Mouse (Mus musculus) ES-E14 (cell line): ENCODE measurements around the gene Psmd14. TPM values are rescaled to one million over a fixed set of nuclear protein-coding genes. Genes with fewer than 3 reads are reported as not detected.

Experiments used
- DNase-seq: peaks from one replicate; pipeline ENCODE4 v3.0.0-alpha.2; 2013; ENCODE audit warnings: low read depth, low spot score
- H3K27ac ChIP-seq: 2 replicates; pipeline ENCODE4 v1.5.1; 2012; ENCODE audit warnings: low read depth, mild to moderate bottlenecking, low read length, moderate library complexity, mixed read lengths; ENCODE audit not compliant: poor library complexity, insufficient read depth, severe bottlenecking
- H3K36me3 ChIP-seq: 2 replicates; pipeline ENCODE4 v1.6.1; 2012; ENCODE audit warnings: mild to moderate bottlenecking, low read length, moderate library complexity, mixed read lengths; ENCODE audit not compliant: control insufficient read depth, poor library complexity, insufficient read depth, severe bottlenecking
- H3K4me1 ChIP-seq, 2 experiments: fragments of 150-350 bp in 1 of 2; sonication (generic) in 1 of 2; 2 replicates each; pipeline ENCODE4 v1.6.1; 2012; ENCODE audit warnings: low read length in 2 of 2, mild to moderate bottlenecking in 1 of 2, mixed read lengths in 1 of 2; ENCODE audit not compliant: control insufficient read depth in 2 of 2, insufficient read depth in 2 of 2, poor library complexity in 1 of 2
- H3K4me3 ChIP-seq, 2 experiments: fragments of 150-350 bp in 1 of 2; sonication (generic) in 1 of 2; 2 replicates each; pipeline ENCODE4 v1.5.1; 2012; ENCODE audit warnings: low read length in 2 of 2, low read depth in 1 of 2, mild to moderate bottlenecking in 1 of 2, mixed read lengths in 1 of 2; ENCODE audit not compliant: insufficient read depth in 1 of 2, poor library complexity in 1 of 2, severe bottlenecking in 1 of 2
- H3K9ac ChIP-seq: 2 replicates; pipeline ENCODE4 v1.6.1; 2012; ENCODE audit warnings: low read depth, mild to moderate bottlenecking, low read length, mixed read lengths; ENCODE audit not compliant: poor library complexity, insufficient read depth, severe bottlenecking
- H3K9me3 ChIP-seq: fragments of 150-350 bp; sonication (generic); 2 replicates; pipeline ENCODE4 v1.6.1; 2012; ENCODE audit warnings: low read depth, mild to moderate bottlenecking, low read length; ENCODE audit not compliant: control insufficient read depth, insufficient read depth
- CHD2 ChIP-seq: IDR thresholded peaks from 2 replicates; pipeline ENCODE4 v1.6.1; 2014; ENCODE audit warnings: mild to moderate bottlenecking, low read depth, low read length, inconsistent platforms
- HCFC1 ChIP-seq: IDR thresholded peaks from 2 replicates; pipeline ENCODE4 v1.6.1; 2012; ENCODE audit warnings: low read length, inconsistent platforms, borderline replicate concordance; ENCODE audit not compliant: insufficient read depth
- MAFK ChIP-seq: IDR thresholded peaks from 2 replicates; pipeline ENCODE4 v1.6.1; 2014; ENCODE audit warnings: mild to moderate bottlenecking, low read depth, low read length, inconsistent platforms; ENCODE audit not compliant: insufficient read depth
- ZC3H11A ChIP-seq: IDR thresholded peaks from 2 replicates; pipeline ENCODE4 v1.6.1; 2012; ENCODE audit warnings: low read depth, mild to moderate bottlenecking, inconsistent platforms, low read length, borderline replicate concordance
- ZNF384 ChIP-seq: IDR thresholded peaks from 2 replicates; pipeline ENCODE4 v1.6.1; 2012; ENCODE audit warnings: low read depth, low read length, inconsistent platforms
- in situ Hi-C, 2 experiments: fragments of 600-800 bp; cut with MboI; formaldehyde crosslinking; loops; one replicate each; pipeline ENCODE4 v1.15.1; 2025; ENCODE audit warnings: low sequenced_read_pairs in 2 of 2, inconsistent platforms in 1 of 2; ENCODE audit not compliant: unreplicated experiment in 2 of 2
- total RNA-seq: library from RNA; depleted of rRNA; stranded (reverse); fragments of 300-350 nt; gene quantifications from 2 replicates; pipeline ENCODE4 v1.2.3, GENCODE M21; 2012

Gene Psmd14
- total RNA-seq, 1 experiment = 164 TPM

GRCm38 (mm10) chr2:61709570-61709969 lies 1.9 kb upstream of the Psmd14 start:
- Histone ChIP-seq H3K9me3 (no peaks in the 10 kb centered on the region), H3K36me3 (peaks cover 2% of the 10 kb centered on the region; the same call in 1 of the 2 replicates), H3K4me3 (no peak overlapping the region), H3K9ac (no peak overlapping the region), H3K27ac (no peak overlapping the region), H3K4me1 (peaks cover 0 to 4% of the 10 kb centered on the region in 2 experiments; a peak in 1 of 4 replicates)
- no peak for DNase-seq
- no peak for TF ChIP-seq MAFK
- TF ChIP-seq ZNF384 = no peak
- no peak for TF ChIP-seq CHD2
- TF ChIP-seq ZC3H11A = no peak
- TF ChIP-seq HCFC1 = no peak
- in situ Hi-C loops = no loop called here

- Histone ChIP-seq H3K9ac (peak overlapping the region; percentile 98), H3K27ac (no peak overlapping the region), H3K4me1 (peaks cover 0 to 4% of the 10 kb centered on the region in 2 experiments; a peak in 1 of 4 replicates), H3K4me3 (peak overlapping the region; percentile 89 to 97), H3K9me3 (no peaks in the 10 kb centered on the region), H3K36me3 (peaks cover 2% of the 10 kb centered on the region; the same call in 1 of the 2 replicates)
- DNase-seq = peak; percentile 27
- in situ Hi-C loops = no loop called here
- no peak for TF ChIP-seq CHD2
- TF ChIP-seq MAFK = no peak
- peak; percentile 53; the same call in 1 of the 2 replicates for TF ChIP-seq ZNF384
- TF ChIP-seq HCFC1 = no peak
Observed at GRCm38 (mm10) chr2:61712526-61712925, 1.0 kb downstream of the Psmd14 start.

- Histone ChIP-seq H3K9me3 (no peaks in the 10 kb centered on the region), H3K36me3 (no peaks in the 10 kb centered on the region), H3K4me3 (no peak overlapping the region), H3K27ac (no peak overlapping the region), H3K9ac (no peak overlapping the region), H3K4me1 (no peaks in the 10 kb centered on the region)
- DNase-seq = no peak
- in situ Hi-C loops = no loop called here
- TF ChIP-seq HCFC1 = no peak
- TF ChIP-seq CHD2 = no peak
Observed at GRCm38 (mm10) chr2:61722401-61722982, 11.0 kb downstream of the Psmd14 start.

- no peak for DNase-seq
- Histone ChIP-seq H3K36me3 (no peaks in the 10 kb centered on the region; the same call in 1 of the 2 replicates), H3K4me3 (no peak overlapping the region), H3K9me3 (no peaks in the 10 kb centered on the region), H3K4me1 (no peaks in the 10 kb centered on the region), H3K9ac (no peak overlapping the region), H3K27ac (no peak overlapping the region)
- in situ Hi-C loops = no loop called here
- TF ChIP-seq CHD2 = no peak
- no peak for TF ChIP-seq HCFC1
- TF ChIP-seq ZC3H11A = no peak
- TF ChIP-seq ZNF384 = no peak
- TF ChIP-seq MAFK = no peak
Observed at GRCm38 (mm10) chr2:61732802-61733486, 21.4 kb downstream of the Psmd14 start.
